Mouse (Mus musculus) mesoderm, embryonic 11.5 days (tissue): ENCODE data around the gene Fbf1.

Experiments used
- DNase-seq: peaks from one replicate; pipeline ENCODE4 v3.0.0-alpha.2; 2012; ENCODE audit warnings: low read depth, low spot score

Fbf1 gene

GRCm38 (mm10) chr11:116178411-116179121 is 10.6 kb upstream of the Fbf1 start:
- no peak for DNase-seq

GRCm38 (mm10) chr11:116176010-116176409 is 8.0 kb upstream of the Fbf1 start:
- no peak for DNase-seq

- no peak for DNase-seq
Observed at GRCm38 (mm10) chr11:116174775-116175448, 6.9 kb upstream of the Fbf1 start.

GRCm38 (mm10) chr11:116171959-116172358 is 4.0 kb upstream of the Fbf1 start:
- DNase-seq = no peak

- DNase-seq = no peak
Observed at GRCm38 (mm10) chr11:116170003-116170800, 2.2 kb upstream of the Fbf1 start.

GRCm38 (mm10) chr11:116169214-116169613 is 1.2 kb upstream of the Fbf1 start:
- DNase-seq = no peak

- DNase-seq = peak; percentile 9
Observed at GRCm38 (mm10) chr11:116167232-116167631, 734 bp downstream of the Fbf1 start.

GRCm38 (mm10) chr11:116163002-116163401 is 5.0 kb downstream of the Fbf1 start:
- peak; percentile 37 for DNase-seq

GRCm38 (mm10) chr11:116162146-116162545 is 5.8 kb downstream of the Fbf1 start:
- no peak for DNase-seq

GRCm38 (mm10) chr11:116161312-116161711 is 6.7 kb downstream of the Fbf1 start:
- no peak for DNase-seq

- DNase-seq = no peak
Observed at GRCm38 (mm10) chr11:116150960-116151359, 17.0 kb downstream of the Fbf1 start.

- no peak for DNase-seq
Observed at GRCm38 (mm10) chr11:116149341-116149740, 18.6 kb downstream of the Fbf1 start.

GRCm38 (mm10) chr11:116148761-116149221 is 19.2 kb downstream of the Fbf1 start:
- DNase-seq = no peak

- no peak for DNase-seq
Observed at GRCm38 (mm10) chr11:116146294-116146985, 21.5 kb downstream of the Fbf1 start.

GRCm38 (mm10) chr11:116145481-116146293 is 22.3 kb downstream of the Fbf1 start:
- no peak for DNase-seq

GRCm38 (mm10) chr11:116143468-116143867 is 24.5 kb downstream of the Fbf1 start:
- DNase-seq = no peak

- no peak for DNase-seq
Observed at GRCm38 (mm10) chr11:116142211-116142991, 25.6 kb downstream of the Fbf1 start.

- DNase-seq = peak; percentile 97
Observed at GRCm38 (mm10) chr11:116138468-116139138, 29.4 kb downstream of the Fbf1 start, which contains the start of gene Mrpl38. Gene Mrpl38 (minus strand): TSS chr11:116138868.

- DNase-seq = no peak
Observed at GRCm38 (mm10) chr11:116138096-116138467, 29.9 kb downstream of the Fbf1 start.
